Mouse (Mus musculus) ES-Bruce4 (cell line): ENCODE measurements around the gene Cd2. TPM values are rescaled to one million over a fixed set of nuclear protein-coding genes. Genes with fewer than 3 reads are reported as not detected.

ENCODE experiments used
- H3K27ac ChIP-seq: 2 replicates; pipeline ENCODE4 v1.5.1; 2012; ENCODE audit warnings: low read length, inconsistent platforms; ENCODE audit not compliant: insufficient read depth
- H3K27me3 ChIP-seq: 2 replicates; pipeline ENCODE4 v1.6.1; 2012; ENCODE audit warnings: mild to moderate bottlenecking, low read length, inconsistent platforms; ENCODE audit not compliant: control insufficient read depth, poor library complexity, insufficient read depth, severe bottlenecking
- H3K36me3 ChIP-seq: 2 replicates; pipeline ENCODE4 v1.6.1; 2012; ENCODE audit warnings: inconsistent platforms, mild to moderate bottlenecking, low read length, moderate library complexity; ENCODE audit not compliant: control insufficient read depth, poor library complexity, insufficient read depth, severe bottlenecking
- H3K4me1 ChIP-seq: one replicate; pipeline ENCODE4 v1.8.1; 2011; ENCODE audit warnings: low read length; ENCODE audit not compliant: control insufficient read depth, insufficient read depth
- H3K4me3 ChIP-seq: 2 replicates; pipeline ENCODE4 v1.5.1; 2011; ENCODE audit warnings: low read depth, mild to moderate bottlenecking, low read length
- H3K9ac ChIP-seq: 2 replicates; pipeline ENCODE4 v1.6.1; 2012; ENCODE audit warnings: low read depth, mild to moderate bottlenecking, inconsistent platforms; ENCODE audit not compliant: poor library complexity, severe bottlenecking
- H3K9me3 ChIP-seq: replicated peaks from 2 replicates; pipeline ENCODE4 v1.6.1; 2012; ENCODE audit warnings: mild to moderate bottlenecking, low read length, inconsistent platforms; ENCODE audit not compliant: control insufficient read depth, poor library complexity, insufficient read depth, severe bottlenecking
- CTCF ChIP-seq: IDR thresholded peaks from one replicate; pipeline ENCODE4 v1.8.1; 2011; ENCODE audit warnings: low read depth, low read length
- EP300 ChIP-seq: IDR thresholded peaks from 2 replicates; pipeline ENCODE4 v1.6.1; 2011; ENCODE audit warnings: low read depth, low read length; ENCODE audit not compliant: insufficient read depth
- POLR2A ChIP-seq: IDR thresholded peaks from one replicate; pipeline ENCODE4 v1.8.1; 2011; ENCODE audit warnings: low read length; ENCODE audit not compliant: insufficient read depth
- polyA plus RNA-seq: library from polyadenylated mRNA; stranded (reverse); fragments of >200 nt; gene quantifications from 2 replicates; pipeline ENCODE4 v1.2.4, GENCODE M21; 2011; ENCODE audit warnings: low read depth; ENCODE audit not compliant: missing spikeins, insufficient read depth, insufficient read length

Gene Cd2
- polyA plus RNA-seq, 1 experiment = 1.8 TPM

DNA sequence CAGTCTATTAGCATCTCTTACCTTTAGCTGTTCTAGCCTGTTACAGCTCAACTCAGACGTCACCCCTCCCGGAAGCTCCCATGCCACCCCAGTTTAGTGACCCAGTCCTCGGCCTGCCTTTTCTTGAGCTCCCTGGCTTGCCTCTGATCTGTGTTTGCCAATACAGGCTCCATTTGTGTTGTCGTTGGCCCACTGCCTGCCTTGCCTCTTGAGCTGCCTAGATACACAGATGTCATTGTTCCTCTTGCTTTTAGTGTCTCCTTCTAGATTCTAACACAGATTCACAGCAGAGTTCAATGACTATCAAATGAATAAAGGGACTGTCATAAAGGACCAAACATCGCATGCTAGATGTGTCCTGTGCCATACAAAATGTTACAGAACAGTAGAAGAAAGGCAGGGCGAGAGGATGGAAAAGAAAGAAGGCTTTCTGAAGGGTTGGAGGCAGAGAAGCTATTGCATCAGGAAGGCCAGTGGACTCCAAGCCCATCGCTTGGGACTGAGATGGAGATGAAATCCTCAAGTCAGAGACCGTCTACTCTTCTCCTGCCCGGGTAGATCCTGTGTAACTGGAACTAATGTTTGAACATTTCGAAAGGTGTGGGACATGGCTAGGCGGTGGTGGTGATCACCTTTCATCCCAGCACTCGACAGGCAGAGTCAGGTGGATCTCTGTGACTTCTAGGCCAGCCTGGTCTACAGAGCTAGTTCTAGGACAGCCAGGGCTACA lies 13.5 kb downstream of the Cd2 start:
- Histone ChIP-seq H3K9me3 (no peaks in the 10 kb centered on the region), H3K36me3 (no peaks in the 10 kb centered on the region), H3K27ac (no peak overlapping the region), H3K4me1 (peaks cover 5% of the 10 kb centered on the region), H3K27me3 (no peaks in the 10 kb centered on the region), H3K9ac (no peak overlapping the region), H3K4me3 (no peak overlapping the region)
- TF ChIP-seq EP300 (no peak), CTCF (no peak), POLR2A (no peak)

DNA sequence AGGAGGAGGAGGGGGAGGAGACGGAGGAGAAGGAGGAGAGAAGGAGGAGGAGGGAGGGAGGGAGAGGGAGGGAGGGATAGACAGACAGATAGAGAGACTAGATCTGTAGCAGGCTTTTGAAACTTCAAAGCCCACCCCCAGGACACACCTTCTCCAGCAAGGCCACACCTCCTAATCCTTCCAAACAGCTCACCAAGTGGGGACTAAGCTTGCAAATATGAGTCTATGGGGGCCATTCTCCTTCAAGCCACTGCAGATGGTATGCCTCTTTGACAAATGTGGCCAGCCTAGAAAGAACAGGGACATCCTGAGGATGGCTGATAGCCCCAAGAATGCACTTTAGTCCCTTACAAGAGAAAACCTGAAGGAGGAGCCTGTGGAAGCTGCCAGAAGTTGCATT lies 15.6 kb downstream of the Cd2 start:
- H3K36me3 ChIP-seq = no peaks in the 10 kb centered on the region
- no peak overlapping the region for H3K9ac ChIP-seq
- no peaks in the 10 kb centered on the region for H3K4me1 ChIP-seq
- no peaks in the 10 kb centered on the region for H3K27me3 ChIP-seq
- no peaks in the 10 kb centered on the region for H3K9me3 ChIP-seq
- no peak for TF ChIP-seq CTCF
- no peak for TF ChIP-seq EP300
- no peak for TF ChIP-seq POLR2A
- H3K27ac ChIP-seq = no peak overlapping the region
- H3K4me3 ChIP-seq = no peak overlapping the region

DNA sequence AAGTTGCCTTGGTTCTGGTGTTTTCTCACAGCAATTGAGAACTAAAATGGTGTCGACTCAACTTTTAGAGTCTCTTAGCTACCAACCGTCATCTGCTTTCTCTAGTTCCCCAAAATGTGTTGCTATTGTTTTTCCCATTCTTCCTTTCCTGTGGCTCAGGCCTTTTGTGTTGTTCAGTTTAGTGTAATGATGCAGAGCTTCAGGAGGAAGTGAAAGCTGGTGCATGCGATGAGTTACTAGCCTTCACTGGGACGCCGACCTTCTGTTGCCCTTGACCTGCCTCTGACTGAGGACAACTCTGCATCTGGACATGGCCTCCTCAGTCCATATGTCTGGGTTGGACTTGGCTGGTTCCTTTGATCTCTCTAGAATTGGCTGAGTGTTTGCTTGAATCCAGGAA lies 16.9 kb downstream of the Cd2 start:
- Histone ChIP-seq H3K4me3 (no peak overlapping the region), H3K9ac (no peak overlapping the region), H3K27me3 (no peaks in the 10 kb centered on the region), H3K4me1 (no peaks in the 10 kb centered on the region), H3K36me3 (no peaks in the 10 kb centered on the region), H3K9me3 (no peaks in the 10 kb centered on the region), H3K27ac (no peak overlapping the region)
- 0 out of 2 replicates have a peak, but pooled peaks have one; percentile 19 for TF ChIP-seq EP300
- no peak for TF ChIP-seq POLR2A
- TF ChIP-seq CTCF = no peak

DNA sequence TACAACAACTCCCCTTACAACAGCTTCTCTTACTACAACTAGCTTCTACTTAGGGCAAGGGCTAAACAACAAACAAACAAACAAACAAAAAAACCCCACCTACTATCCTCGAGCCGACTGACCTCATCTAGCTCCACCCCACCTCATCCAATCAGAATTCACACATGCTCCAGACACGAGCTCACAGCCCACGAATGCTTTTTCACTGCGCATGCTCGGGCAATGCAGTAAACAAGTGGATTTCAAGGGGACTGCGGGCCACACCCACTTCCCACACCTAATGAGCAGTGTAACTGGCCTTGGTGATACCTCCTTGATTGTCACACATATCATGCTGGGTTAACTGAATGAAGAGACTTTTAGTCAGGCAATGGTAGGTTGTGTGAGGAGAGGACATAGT lies 19.4 kb downstream of the Cd2 start:
- Histone ChIP-seq H3K9ac (no peak overlapping the region), H3K27ac (no peak overlapping the region), H3K27me3 (no peaks in the 10 kb centered on the region), H3K36me3 (no peaks in the 10 kb centered on the region), H3K9me3 (no peaks in the 10 kb centered on the region), H3K4me3 (no peak overlapping the region), H3K4me1 (no peaks in the 10 kb centered on the region)
- TF ChIP-seq POLR2A (no peak), CTCF (no peak), EP300 (no peak)

DNA sequence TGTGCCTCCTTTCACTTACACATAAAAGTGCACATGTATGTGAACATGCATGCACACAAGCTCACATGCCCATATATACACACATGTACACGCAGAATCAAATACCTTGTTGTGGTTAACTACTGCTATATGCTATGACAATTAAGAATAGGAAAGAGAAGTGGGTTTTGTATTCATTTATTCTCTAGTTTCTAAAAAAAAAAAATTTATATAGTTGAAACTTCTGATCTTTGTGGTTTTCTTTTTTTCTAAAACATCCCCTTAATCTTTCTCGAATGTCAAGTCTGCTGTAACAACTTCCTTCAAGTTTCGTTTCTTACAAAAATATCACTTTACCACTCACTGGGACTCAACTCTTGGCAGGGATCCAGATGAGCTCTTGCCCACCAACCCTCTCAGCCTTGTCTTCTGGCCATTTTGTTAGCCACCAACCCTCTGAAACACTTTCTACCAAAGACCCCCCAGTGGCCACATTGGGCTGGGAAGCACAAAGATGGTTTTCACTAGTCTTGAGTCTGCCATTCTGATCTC lies 22.1 kb downstream of the Cd2 start:
- no peak overlapping the region for H3K27ac ChIP-seq
- no peak overlapping the region for H3K4me3 ChIP-seq
- no peaks in the 10 kb centered on the region for H3K9me3 ChIP-seq
- H3K36me3 ChIP-seq = no peaks in the 10 kb centered on the region
- no peaks in the 10 kb centered on the region for H3K4me1 ChIP-seq
- no peaks in the 10 kb centered on the region for H3K27me3 ChIP-seq
- no peak overlapping the region for H3K9ac ChIP-seq
- TF ChIP-seq POLR2A (no peak), CTCF (no peak), EP300 (no peak)

DNA sequence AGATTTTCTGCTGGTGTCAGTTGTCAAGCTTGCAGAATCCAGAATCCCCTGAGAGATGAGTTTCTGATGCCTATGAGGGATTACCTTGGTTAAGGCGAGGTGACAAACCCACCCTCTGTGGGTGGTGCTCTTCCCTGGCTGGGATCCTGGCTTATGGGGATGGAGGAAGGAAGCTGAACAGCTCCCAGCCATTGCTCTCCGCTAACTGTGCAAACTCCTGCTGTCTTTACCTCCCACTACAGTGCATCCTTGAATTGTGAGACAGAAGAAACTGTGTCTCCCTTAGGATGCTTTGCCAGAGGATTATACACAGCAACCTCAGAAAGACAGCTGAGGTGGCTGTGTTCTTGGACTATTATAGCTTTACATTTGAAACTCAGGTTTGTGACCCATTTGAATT lies 28.8 kb downstream of the Cd2 start:
- H3K4me3 ChIP-seq = no peak overlapping the region
- no peaks in the 10 kb centered on the region for H3K9me3 ChIP-seq
- H3K4me1 ChIP-seq = no peaks in the 10 kb centered on the region
- H3K27me3 ChIP-seq = no peaks in the 10 kb centered on the region
- no peak overlapping the region for H3K27ac ChIP-seq
- no peaks in the 10 kb centered on the region for H3K36me3 ChIP-seq
- H3K9ac ChIP-seq = no peak overlapping the region
- TF ChIP-seq CTCF = no peak
